In the genomic region with DNA sequence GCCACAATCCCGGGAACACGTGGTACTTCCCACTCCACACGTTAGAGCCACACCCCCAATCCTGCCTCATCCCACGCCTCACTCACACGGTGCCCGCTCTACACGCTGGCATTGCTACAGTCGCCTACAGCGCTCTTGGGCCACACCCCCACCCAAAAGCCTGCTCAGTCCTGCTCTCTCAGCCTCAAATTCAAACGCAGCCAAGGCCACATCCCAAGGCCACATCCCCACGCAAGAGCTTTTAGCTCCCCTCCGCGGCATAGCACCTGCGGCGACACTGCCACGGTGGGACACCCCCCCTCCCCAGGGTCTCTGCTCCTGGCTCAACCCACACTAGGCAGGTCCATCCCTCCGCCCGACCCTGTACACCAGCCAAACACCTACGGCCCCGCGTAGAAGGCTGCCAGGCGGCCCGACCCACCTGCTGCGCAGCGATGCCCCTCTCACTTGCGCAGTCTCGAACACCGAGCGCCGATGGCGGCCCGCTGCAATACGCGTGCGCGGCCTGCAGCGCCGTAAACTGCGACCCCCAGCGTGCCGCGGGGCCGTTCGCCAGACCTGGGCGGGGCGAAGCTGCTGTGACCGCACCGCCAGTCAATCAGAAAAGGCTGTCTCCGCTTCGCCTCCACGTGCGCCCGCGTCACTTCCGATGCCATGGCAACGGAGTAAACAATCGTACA, we compare ENCODE assay signal across 9 mouse cellular contexts. TPM values are rescaled to one million over a fixed set of nuclear protein-coding genes. Genes with fewer than 3 reads are reported as not detected.
DNase-seq lines count a peak whose midpoint lies in the region; ATAC-seq lines count a peak whose summit lies in the region.
"Had no signal": no experiment of that assay in that cellular context is flagged by ENCODE, and none has a peak within 500 bp of the region (broad histone marks: within the 10 kb centered on the region; RNA-seq: fewer than 3 reads in every experiment).

No protein-coding gene starts in this region.

- peak overlapping the region; percentile 74 for H3K4me2 ChIP-seq in hindbrain, embryonic 14.5 days (replicated peaks)

- peak; percentile 95 for ATAC-seq in hindbrain, embryonic 14.5 days (ENCODE audit: low FRiP score)

- H3K4me1 ChIP-seq in hindbrain, embryonic 14.5 days (replicated peaks; ENCODE audit: control insufficient read depth, insufficient read depth, low read length): no peaks in the 10 kb centered on the region; the same call in 1 of the 2 replicates

- H3K4me3 ChIP-seq in hindbrain, embryonic 14.5 days (replicated peaks; ENCODE audit: low read length): peak overlapping the region; percentile 56

- no peaks in the 10 kb centered on the region for H3K9me3 ChIP-seq in hindbrain, embryonic 14.5 days (ENCODE audit: control insufficient read depth, low read length)

- H3K27me3 ChIP-seq in hindbrain, embryonic 14.5 days (ENCODE audit: control insufficient read depth, insufficient read depth, low read length): no peaks in the 10 kb centered on the region

- peak overlapping the region; percentile 7; the same call in 1 of the 2 replicates for H3K27ac ChIP-seq in hindbrain, embryonic 14.5 days

- peaks cover 2% of the 10 kb centered on the region for H3K36me3 ChIP-seq in hindbrain, embryonic 14.5 days (replicated peaks; ENCODE audit: control insufficient read depth, insufficient read depth)

- peak overlapping the region; percentile 73 for H3K9ac ChIP-seq in hindbrain, embryonic 14.5 days

- peak; percentile 89 for DNase-seq in R1 (ENCODE audit: low read depth, low spot score)
- peak; percentile 98 to 99 for DNase-seq in cerebellum, postnatal 10 days
- peak; percentile 59 to 75 for DNase-seq in frontal cortex, postnatal 25 days (ENCODE audit: low spot score in 2 of 2)
- peak; percentile 95 for DNase-seq in hindbrain, embryonic 14.5 days (ENCODE audit: low spot score)
- DNase-seq in left cerebral cortex, adult 18-20 months (ENCODE audit: low spot score in 2 of 2): peak; percentile 85 to 88
- peak; percentile 78 for DNase-seq in lung, postnatal 36 days
- peak; percentile 92 for DNase-seq in retina, postnatal 1 day
- peak; percentile 75 to 86 for DNase-seq in thymus, postnatal 36 days

- under 1% methylated on average over 57 of the region's 57 CpGs for WGBS in hindbrain, embryonic 14.5 days

RNA-seq across cellular contexts. Expression of a gene that starts 23.1 kb away (rescaled TPM):
- polyA plus RNA-seq in hindbrain, embryonic 14.5 days (2014; fragmentation: Nextera tagmentation; extraction: Ambion mirVana): 27.7 and 31.0 TPM in 2 replicates
- 10 to 100 TPM; 21.2 to 22.8 TPM for total RNA-seq in left cerebral cortex, adult 18-20 months (2021)

RNA-seq across cellular contexts. Expression of a gene that starts 38.4 kb away (rescaled TPM):
- 30.8 and 31.5 TPM in 2 replicates for polyA plus RNA-seq in hindbrain, embryonic 14.5 days (2014; fragmentation: Nextera tagmentation; extraction: Ambion mirVana)
- 10 to 100 TPM; 20.7 to 25.6 TPM for total RNA-seq in left cerebral cortex, adult 18-20 months (2021)

RNA-seq across cellular contexts. Expression of a gene that starts 45.5 kb away (rescaled TPM):
- not detected in 2 replicates for polyA plus RNA-seq in hindbrain, embryonic 14.5 days (2014; fragmentation: Nextera tagmentation; extraction: Ambion mirVana)
- total RNA-seq in left cerebral cortex, adult 18-20 months (2021): not detected
- total RNA-seq: gastrocnemius, adult 8-10 months had no signal

RNA-seq across cellular contexts. Expression of a gene that starts 54.3 kb away (rescaled TPM):
- 26.9 and 27.7 TPM in 2 replicates for polyA plus RNA-seq in hindbrain, embryonic 14.5 days (2014; fragmentation: Nextera tagmentation; extraction: Ambion mirVana)
- total RNA-seq in left cerebral cortex, adult 18-20 months (2021): 10 to 100 TPM; 14.7 to 16.2 TPM

Comparison
In these comparisons a context has a peak if more than half of its experiments do, and no peak if none do; other contexts are left out.
1. Peak in every context shown above with its lines: DNase-seq, ATAC-seq, H3K4me3 ChIP-seq and H3K27ac ChIP-seq.